Comparison of ENCODE assay signal across 9 mouse cellular contexts in the genomic region with DNA sequence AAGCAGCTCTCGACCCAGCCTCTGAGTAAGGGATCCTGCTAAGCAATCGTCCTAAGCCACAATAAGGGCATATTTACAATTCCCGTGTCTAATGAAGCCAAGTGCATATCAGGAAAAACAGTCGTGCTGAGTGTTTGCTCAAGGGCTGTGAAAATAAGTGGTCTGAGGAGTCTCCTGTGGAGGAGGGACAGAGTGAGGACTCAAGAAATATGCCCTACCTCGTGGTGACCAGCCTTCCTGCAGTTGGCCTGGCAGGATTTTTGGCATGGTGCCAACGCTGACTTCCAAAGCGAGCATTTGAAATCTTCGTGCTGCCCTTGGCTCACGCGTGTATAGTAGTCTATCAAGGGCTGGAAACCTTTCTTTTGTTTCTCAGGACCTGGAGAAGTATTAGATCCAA. TPM values are rescaled to one million over a fixed set of nuclear protein-coding genes. Genes with fewer than 3 reads are reported as not detected.
DNase-seq lines count a peak whose midpoint lies in the region; ATAC-seq and TF ChIP-seq lines count a peak whose summit lies in the region.
"Had no signal": no experiment of that assay in that cellular context is flagged by ENCODE, and none has a peak within 500 bp of the region (broad histone marks: within the 10 kb centered on the region; RNA-seq: fewer than 3 reads in every experiment).

No protein-coding gene starts in this region.

- no peak for TF ChIP-seq POLR2A in myocyte (IDR thresholded peaks at IDR 0.05; ENCODE audit: insufficient read length, low read depth)

- peak overlapping the region; percentile 16; the same call in 1 of the 2 replicates for H3K4me2 ChIP-seq in heart, embryonic 16.5 days (ENCODE audit: low read depth, low read length)
- peak overlapping the region; percentile 41 for H3K4me2 ChIP-seq in myocyte (ENCODE audit: low read depth)
- H3K4me2 ChIP-seq: neural tube, embryonic 12.5 days had no signal

- no peaks in the 10 kb centered on the region for H3K79me2 ChIP-seq in myocyte (ENCODE audit: control insufficient read depth, insufficient read depth)

- no peaks in the 10 kb centered on the region for H3K27me3 ChIP-seq in heart, embryonic 16.5 days (ENCODE audit: control insufficient read depth, insufficient read depth, low read length)
- H3K27me3 ChIP-seq in myocyte (ENCODE audit: control insufficient read depth, insufficient read depth, insufficient read length) = no peaks in the 10 kb centered on the region
- H3K27me3 ChIP-seq: neural tube, embryonic 12.5 days had no signal

- intact Hi-C loops in left cerebral cortex, postnatal 14 days (cut with DNase I) = no loop called here

- H3K4me3 ChIP-seq in heart, embryonic 16.5 days (ENCODE audit: low read length) = no peak overlapping the region
- H3K4me3 ChIP-seq in myocyte = no peak overlapping the region
- H3K4me3 ChIP-seq: neural tube, embryonic 12.5 days had no signal

- no peak for DNase-seq in heart, adult 9 months (ENCODE audit: low spot score in 2 of 2)
- peak; percentile 51 for DNase-seq in ovary, adult 18-20 months (ENCODE audit: low spot score)
- DNase-seq in ovary, postnatal 14 days (ENCODE audit: low spot score) = no peak
- peak; percentile 70 for DNase-seq in heart, postnatal 4 days
- DNase-seq in layer of hippocampus, postnatal 14 days (ENCODE audit: low spot score in 2 of 2) = no peak
- no peak for DNase-seq in left cerebral cortex, postnatal 14 days (ENCODE audit: low spot score in 2 of 2)

- peak overlapping the region; percentile 45 for H3K27ac ChIP-seq in heart, embryonic 16.5 days (ENCODE audit: low read length)
- H3K27ac ChIP-seq: neural tube, embryonic 12.5 days had no signal

- H3K9me3 ChIP-seq in heart, embryonic 16.5 days (replicated peaks; ENCODE audit: control insufficient read depth, low read length) = no peaks in the 10 kb centered on the region
- H3K9me3 ChIP-seq: neural tube, embryonic 12.5 days had no signal

- H3ac ChIP-seq in myocyte (ENCODE audit: control insufficient read depth, insufficient read length) = no peak overlapping the region

- H3K36me3 ChIP-seq in heart, embryonic 16.5 days (ENCODE audit: control insufficient read depth, insufficient read depth) = no peaks in the 10 kb centered on the region
- no peaks in the 10 kb centered on the region for H3K36me3 ChIP-seq in myocyte (ENCODE audit: control insufficient read depth, insufficient read depth)
- H3K36me3 ChIP-seq: neural tube, embryonic 12.5 days had no signal

- 20% methylated on average over 10 of the region's 10 CpGs for WGBS in heart, embryonic 16.5 days

- peaks cover 11% of the 10 kb centered on the region; the same call in 1 of the 2 replicates for H3K4me1 ChIP-seq in heart, embryonic 16.5 days (ENCODE audit: control insufficient read depth, insufficient read depth, low read length)
- H3K4me1 ChIP-seq: neural tube, embryonic 12.5 days had no signal

- H3K9ac ChIP-seq in heart, embryonic 16.5 days (ENCODE audit: low read length) = no peak overlapping the region
- H3K9ac ChIP-seq: neural tube, embryonic 12.5 days had no signal

- ATAC-seq in heart, embryonic 16.5 days (replicated peaks; ENCODE audit: extremely low read depth, insufficient read depth, low FRiP score) = peak; percentile 54; the same call in 1 of the 2 replicates

TF ChIP-seq in myocyte, 11 proteins besides CTCF, POLR2A, EP300 and RAD21:
- TF ChIP-seq MYOG (IDR thresholded peaks at IDR 0.05; ENCODE audit: control insufficient read depth in 1 of 3, insufficient read depth in 1 of 3, insufficient read length in 2 of 3, low read depth in 2 of 3) (no peak), CEBPB (IDR thresholded peaks at IDR 0.05; ENCODE audit: insufficient read depth, poor library complexity, severe bottlenecking) (no peak), TCF3 (IDR thresholded peaks at IDR 0.05; ENCODE audit: insufficient read length, low read depth) (no peak), REST (IDR thresholded peaks at IDR 0.05; ENCODE audit: insufficient read depth, insufficient read length) (no peak), MAX (IDR thresholded peaks at IDR 0.05; ENCODE audit: low read depth) (no peak), E2F4 (IDR thresholded peaks at IDR 0.05; ENCODE audit: insufficient read depth) (no peak), MYOD1 (IDR thresholded peaks at IDR 0.05; ENCODE audit: control insufficient read depth in 1 of 3, insufficient read length in 2 of 3, low read depth in 2 of 3) (no peak), USF1 (IDR thresholded peaks at IDR 0.05; ENCODE audit: low read depth) (no peak), POLR2AphosphoS2 (IDR thresholded peaks at IDR 0.05; ENCODE audit: insufficient read length, low read depth) (no peak), TCF12 (IDR thresholded peaks at IDR 0.05; ENCODE audit: insufficient read depth, poor library complexity, severe bottlenecking) (no peak), SRF (IDR thresholded peaks at IDR 0.05; ENCODE audit: control insufficient read depth, insufficient read length, low read depth) (no peak)

RNA-seq across cellular contexts. Expression of a gene that starts 23.0 kb away (rescaled TPM):
- 178 and 190 TPM in 2 replicates for polyA plus RNA-seq in heart, embryonic 16.5 days (2015; fragmentation: Nextera tagmentation; extraction: Ambion mirVana)
- total RNA-seq in heart, postnatal 4 days (2021) = 100 to 1,000 TPM; 359 to 377 TPM
- polyA plus RNA-seq in myocyte (2012; fragmentation: generic; extraction: Trizol) = 95.0 TPM
- total RNA-seq in layer of hippocampus, postnatal 14 days (2021) = 10 to 100 TPM; 52.6 to 57.4 TPM
- total RNA-seq in left cerebral cortex, postnatal 14 days (2021) = 10 to 100 TPM; 60.6 to 69.2 TPM

RNA-seq across cellular contexts. Expression of a gene that starts 33.8 kb away (rescaled TPM):
- polyA plus RNA-seq in heart, embryonic 16.5 days (2015; fragmentation: Nextera tagmentation; extraction: Ambion mirVana) = 70.7 and 71.2 TPM in 2 replicates
- total RNA-seq in heart, postnatal 4 days (2021) = 10 to 100 TPM; 88.2 to 90.4 TPM
- polyA plus RNA-seq in myocyte (2012; fragmentation: generic; extraction: Trizol) = 28.5 TPM
- 10 to 100 TPM; 78.7 to 80.0 TPM for total RNA-seq in layer of hippocampus, postnatal 14 days (2021)
- total RNA-seq in left cerebral cortex, postnatal 14 days (2021) = 10 to 100 TPM; 88.3 to 90.2 TPM

Comparison
In these comparisons a context has a peak if more than half of its experiments do, and no peak if none do; other contexts are left out.
1. DNase-seq: peak in ovary, adult 18-20 months (single experiment) and heart, postnatal 4 days (single experiment); none in heart, adult 9 months (0 of 2), ovary, postnatal 14 days (single experiment), layer of hippocampus, postnatal 14 days (0 of 2) and left cerebral cortex, postnatal 14 days (0 of 2).
2. RNA of a gene that starts 23.0 kb away (total RNA-seq): 359 to 377 TPM in heart, postnatal 4 days; 60.6 to 69.2 TPM in left cerebral cortex, postnatal 14 days and 52.6 to 57.4 TPM in layer of hippocampus, postnatal 14 days; every median in the first group is over 4 times any median in the second.